Mouse (Mus musculus) kidney, adult 2 months (tissue): ENCODE results near the gene Gm21970. TPM values are rescaled to one million over a fixed set of nuclear protein-coding genes. Genes with fewer than 3 reads are reported as not detected.

Experiments used
- DNase-seq: peaks from one replicate; pipeline ENCODE4 v3.0.0; 2021
- H3K27ac ChIP-seq: fragments of 200-500 bp; 2 replicates; pipeline ENCODE4 v1.5.1; 2012; ENCODE audit warnings: low read depth, low read length, control low read depth, inconsistent platforms; ENCODE audit not compliant: insufficient read depth
- H3K27me3 ChIP-seq: fragments of 200-500 bp; replicated peaks from 2 replicates; pipeline ENCODE4 v1.6.1; 2012; ENCODE audit warnings: mild to moderate bottlenecking, moderate library complexity, low read length, inconsistent platforms; ENCODE audit not compliant: control insufficient read depth, insufficient read depth
- H3K36me3 ChIP-seq: fragments of 200-500 bp; 2 replicates; pipeline ENCODE4 v1.6.1; 2012; ENCODE audit warnings: mild to moderate bottlenecking, moderate library complexity, low read length, inconsistent platforms; ENCODE audit not compliant: control insufficient read depth, insufficient read depth
- H3K4me1 ChIP-seq: fragments of 200-500 bp; 2 replicates; pipeline ENCODE4 v1.6.1; 2011; ENCODE audit warnings: low read length; ENCODE audit not compliant: control insufficient read depth, insufficient read depth
- H3K4me3 ChIP-seq: fragments of 200-500 bp; 2 replicates; pipeline ENCODE4 v1.5.1; 2011; ENCODE audit warnings: mild to moderate bottlenecking, low read depth, low read length, control low read depth; ENCODE audit not compliant: insufficient read depth
- CTCF ChIP-seq: fragments of 200-500 bp; conservative IDR thresholded peaks from 2 replicates; pipeline ENCODE4 v1.5.1; 2011; ENCODE audit warnings: low read depth, mild to moderate bottlenecking, control low read depth, low read length, moderate library complexity, mixed read lengths; ENCODE audit not compliant: insufficient read depth, insufficient read length
- POLR2A ChIP-seq: fragments of 200-500 bp; IDR thresholded peaks from one replicate; pipeline ENCODE4 v1.6.1; 2011; ENCODE audit warnings: low read depth, low read length, control low read depth
- WGBS: fragments of 180-500 bp; shearing (Covaris S2); methylation state at CpG from one replicate; pipeline ENCODE4 v1.1.7; 2018; 5-methylcytosine and 5-hydroxymethylcytosine counted together
- polyA plus RNA-seq: library from polyadenylated mRNA; depleted of rRNA; stranded (reverse); fragments of >200 nt; gene quantifications from 2 replicates; pipeline ENCODE4 v1.2.3, GENCODE M21; 2012

Gene Gm21970
- polyA plus RNA-seq, 1 experiment: not detected

DNA sequence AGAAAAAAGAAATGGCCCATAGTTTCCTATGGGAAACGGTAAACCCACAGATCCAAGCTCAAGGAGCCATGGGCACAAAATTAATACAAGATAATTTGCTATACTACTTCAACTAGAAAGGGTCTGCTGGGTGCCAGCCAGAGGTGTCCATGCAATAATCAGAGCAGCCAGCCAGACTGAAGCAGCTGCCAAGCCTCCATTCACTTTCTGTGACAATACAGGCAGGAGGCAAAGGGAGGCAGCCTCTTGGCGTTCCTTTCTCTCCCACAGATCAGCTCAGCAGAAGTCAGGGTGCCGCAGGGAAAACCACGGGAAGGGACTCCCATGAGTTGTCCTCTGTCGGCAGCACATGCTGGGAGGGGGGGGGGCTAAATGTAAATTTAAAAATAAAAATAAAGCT, 67.5 kb downstream of the Gm21970 start:
- no peaks in the 10 kb centered on the region for H3K36me3 ChIP-seq
- TF ChIP-seq POLR2A (no peak), CTCF (no peak)
- peak; percentile 49 for DNase-seq
- WGBS: 45% methylated on average over 5 of the region's 5 CpGs
- H3K27ac ChIP-seq: no peak overlapping the region
- no peak overlapping the region for H3K4me3 ChIP-seq
- H3K27me3 ChIP-seq: no peaks in the 10 kb centered on the region
- peaks cover 8% of the 10 kb centered on the region; the same call in 1 of the 2 replicates for H3K4me1 ChIP-seq

DNA sequence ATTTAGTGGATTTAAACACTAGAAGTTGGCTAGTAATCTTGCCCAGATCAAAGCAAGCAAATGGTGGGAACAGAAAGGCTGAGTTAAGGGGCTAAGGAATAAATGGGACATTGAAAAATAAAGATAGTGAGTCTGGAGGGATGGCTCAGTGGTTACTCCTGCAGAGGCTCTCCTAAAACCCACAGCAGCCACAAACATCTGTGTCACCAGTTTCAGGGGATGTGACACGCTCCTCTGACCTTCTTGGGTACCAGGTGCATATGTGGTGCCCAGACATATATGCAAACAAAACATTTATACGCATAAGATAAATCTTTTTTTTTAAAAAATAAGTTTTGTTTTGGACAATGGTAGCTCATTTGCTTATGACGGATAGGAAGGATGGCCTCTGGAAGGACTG, 67.9 kb downstream of the Gm21970 start:
- 92% methylated on average over 3 of the region's 3 CpGs for WGBS
- Histone ChIP-seq H3K4me1 (peaks cover 8% of the 10 kb centered on the region; the same call in 1 of the 2 replicates), H3K36me3 (no peaks in the 10 kb centered on the region), H3K27ac (no peak overlapping the region), H3K4me3 (no peak overlapping the region), H3K27me3 (no peaks in the 10 kb centered on the region)
- no peak for TF ChIP-seq POLR2A
- DNase-seq: no peak

DNA sequence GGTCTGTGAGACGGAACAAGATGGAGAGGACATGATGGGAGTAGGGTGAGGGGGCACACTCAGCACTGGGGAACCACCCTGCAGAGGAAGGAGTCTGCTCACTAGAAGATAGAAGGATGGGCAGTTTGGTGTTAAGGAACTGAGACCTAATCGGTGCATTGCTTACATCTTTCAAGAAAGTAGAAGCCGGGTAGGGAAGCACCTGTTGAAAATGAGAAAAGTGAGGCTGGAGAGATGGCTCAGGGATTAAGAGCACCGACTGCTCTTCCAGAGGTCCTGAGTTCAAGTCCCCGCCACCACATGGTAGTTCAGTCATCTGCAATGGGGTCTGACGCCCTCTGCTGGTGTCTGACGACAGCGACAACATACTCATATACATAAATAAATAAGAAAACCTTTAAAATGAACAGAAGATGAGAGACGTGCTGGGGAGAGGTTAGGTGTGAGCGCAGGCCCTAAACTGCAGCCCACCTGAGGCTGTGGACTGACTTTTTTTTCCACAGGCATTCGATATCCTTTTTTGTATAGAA, 68.4 kb downstream of the Gm21970 start:
- no peaks in the 10 kb centered on the region for H3K36me3 ChIP-seq
- no peak for DNase-seq
- H3K27ac ChIP-seq: no peak overlapping the region
- H3K4me3 ChIP-seq: no peak overlapping the region
- peaks cover 8% of the 10 kb centered on the region; the same call in 1 of the 2 replicates for H3K4me1 ChIP-seq
- TF ChIP-seq CTCF: peak; percentile 36
- TF ChIP-seq POLR2A: no peak
- 81% methylated on average over 11 of the region's 11 CpGs for WGBS
- H3K27me3 ChIP-seq: no peaks in the 10 kb centered on the region

DNA sequence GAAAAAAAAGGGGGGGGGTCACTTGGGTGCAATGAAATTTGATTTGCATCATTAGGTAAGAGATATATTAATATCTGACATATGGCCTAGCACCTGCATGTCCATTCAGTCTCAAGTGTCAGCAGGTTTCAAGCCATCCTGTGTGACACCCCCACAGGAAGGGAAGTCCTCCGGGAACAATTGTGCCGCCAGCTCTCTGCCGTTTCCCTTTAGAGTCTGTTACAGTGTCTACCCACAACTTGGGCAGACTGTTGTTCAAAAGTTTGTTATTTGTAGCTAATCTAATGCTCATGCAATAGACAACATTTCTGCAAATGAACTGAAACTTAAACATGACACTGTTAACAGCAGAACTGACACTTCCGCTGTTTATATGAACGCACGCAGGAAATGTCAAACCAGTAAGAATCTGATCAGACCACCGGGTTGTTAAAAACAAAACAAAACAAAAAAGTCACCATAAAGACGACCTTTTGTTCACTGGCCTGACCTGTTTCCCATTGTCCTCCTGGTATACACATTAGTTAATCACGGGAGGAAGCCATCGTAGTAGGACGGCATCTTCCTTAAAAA, 69.6 kb downstream of the Gm21970 start:
- Histone ChIP-seq H3K4me3 (no peak overlapping the region), H3K36me3 (no peaks in the 10 kb centered on the region), H3K27me3 (no peaks in the 10 kb centered on the region), H3K27ac (peak overlapping the region; percentile 78), H3K4me1 (peaks cover 11% of the 10 kb centered on the region; the same call in 1 of the 2 replicates)
- TF ChIP-seq POLR2A (no peak), CTCF (no peak)
- 44% methylated on average over 11 of the region's 11 CpGs for WGBS
- peak; percentile 56 for DNase-seq

DNA sequence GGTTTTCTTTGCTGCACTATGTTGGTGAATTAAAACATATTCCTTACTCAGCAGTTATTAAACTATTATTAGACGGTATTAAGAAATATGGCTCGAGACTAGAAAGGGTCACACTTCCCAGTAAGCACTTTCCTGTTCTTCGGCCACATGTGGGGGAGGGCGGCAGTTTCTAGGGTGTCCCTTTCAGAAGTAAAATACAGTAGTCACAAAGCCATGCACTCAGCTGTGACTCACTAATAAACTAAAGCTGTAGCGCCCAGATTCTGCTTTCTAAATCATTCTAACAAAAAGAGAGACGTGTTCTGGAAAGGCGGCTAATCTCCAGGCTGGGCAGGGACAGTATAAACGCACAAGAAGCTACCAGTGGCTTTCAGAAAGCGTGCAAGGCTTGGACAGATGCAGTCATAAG, 70.3 kb downstream of the Gm21970 start:
- peak; percentile 58 for DNase-seq
- Histone ChIP-seq H3K36me3 (no peaks in the 10 kb centered on the region), H3K4me3 (no peak overlapping the region), H3K4me1 (peaks cover 15% of the 10 kb centered on the region), H3K27me3 (no peaks in the 10 kb centered on the region), H3K27ac (peak overlapping the region; percentile 51)
- WGBS: 36% methylated on average over 9 of the region's 9 CpGs
- TF ChIP-seq CTCF: no peak
- TF ChIP-seq POLR2A: no peak

DNA sequence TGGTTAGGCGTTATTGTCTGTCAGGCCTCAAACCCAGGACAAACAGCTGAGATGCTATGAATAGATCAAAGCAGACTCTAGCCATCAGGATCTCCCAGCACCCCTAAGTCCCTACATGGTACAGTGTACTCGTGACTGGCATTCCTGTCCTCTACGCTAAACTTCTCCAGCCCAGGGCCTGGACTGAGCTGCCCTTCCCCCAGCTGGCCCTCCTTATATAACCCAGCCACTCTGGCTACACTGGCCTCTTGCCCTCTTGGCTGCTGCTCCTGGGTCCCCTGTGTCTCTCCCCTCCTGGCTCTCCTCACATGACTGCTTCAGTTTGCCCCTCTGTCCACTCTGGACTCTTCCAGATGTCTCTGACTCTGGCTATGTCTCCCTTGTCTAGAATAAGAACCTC, 71.1 kb downstream of the Gm21970 start:
- DNase-seq: peak; percentile 78
- peak overlapping the region; percentile 60 for H3K27ac ChIP-seq
- WGBS: 45% methylated on average over 3 of the region's 3 CpGs
- TF ChIP-seq CTCF (no peak), POLR2A (no peak)
- H3K4me1 ChIP-seq: peaks cover 16% of the 10 kb centered on the region
- H3K36me3 ChIP-seq: no peaks in the 10 kb centered on the region
- no peaks in the 10 kb centered on the region for H3K27me3 ChIP-seq
- no peak overlapping the region for H3K4me3 ChIP-seq

DNA sequence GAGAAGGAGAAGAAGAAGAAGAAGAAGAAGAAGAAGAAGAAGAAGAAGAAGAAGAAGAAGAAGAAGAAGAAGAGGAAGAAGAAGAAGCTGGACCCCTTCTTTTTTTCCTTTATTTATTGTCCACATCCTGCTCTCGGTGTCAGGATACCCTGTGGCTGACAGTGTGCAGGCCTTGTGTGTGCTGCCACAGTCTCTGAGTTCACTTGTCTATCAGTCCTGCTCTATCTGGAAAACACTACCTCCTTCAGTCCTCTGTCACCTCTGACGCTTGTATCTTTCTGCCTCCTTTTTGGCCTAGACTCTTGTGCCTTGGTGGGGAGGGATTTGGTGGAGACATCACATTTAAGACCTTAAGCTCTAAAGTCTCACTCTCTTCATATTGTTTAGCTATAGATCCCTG, 71.9 kb downstream of the Gm21970 start:
- no peak overlapping the region for H3K27ac ChIP-seq

More for the DNA sequence above, 71.9 kb downstream of the Gm21970 start:
- WGBS: 91% methylated on average over 2 of the region's 2 CpGs
- H3K36me3 ChIP-seq: no peaks in the 10 kb centered on the region
- H3K27me3 ChIP-seq: no peaks in the 10 kb centered on the region
- H3K4me1 ChIP-seq: peaks cover 16% of the 10 kb centered on the region
- TF ChIP-seq POLR2A (no peak), CTCF (no peak)
- DNase-seq: no peak
- H3K4me3 ChIP-seq: no peak overlapping the region
